Mouse (Mus musculus): ENCODE measurements around the gene Zfp568. TPM values are rescaled to one million over a fixed set of nuclear protein-coding genes. Genes with fewer than 3 reads are reported as not detected.
"Not testable (repeated sequence)": the region's sequence is repeated elsewhere in the genome, so short reads cannot be mapped to it uniquely, and the experiment has no call there.

Zfp568 gene
- polyA plus RNA-seq, 2 experiments: 23.8 to 26.2 TPM

DNA sequence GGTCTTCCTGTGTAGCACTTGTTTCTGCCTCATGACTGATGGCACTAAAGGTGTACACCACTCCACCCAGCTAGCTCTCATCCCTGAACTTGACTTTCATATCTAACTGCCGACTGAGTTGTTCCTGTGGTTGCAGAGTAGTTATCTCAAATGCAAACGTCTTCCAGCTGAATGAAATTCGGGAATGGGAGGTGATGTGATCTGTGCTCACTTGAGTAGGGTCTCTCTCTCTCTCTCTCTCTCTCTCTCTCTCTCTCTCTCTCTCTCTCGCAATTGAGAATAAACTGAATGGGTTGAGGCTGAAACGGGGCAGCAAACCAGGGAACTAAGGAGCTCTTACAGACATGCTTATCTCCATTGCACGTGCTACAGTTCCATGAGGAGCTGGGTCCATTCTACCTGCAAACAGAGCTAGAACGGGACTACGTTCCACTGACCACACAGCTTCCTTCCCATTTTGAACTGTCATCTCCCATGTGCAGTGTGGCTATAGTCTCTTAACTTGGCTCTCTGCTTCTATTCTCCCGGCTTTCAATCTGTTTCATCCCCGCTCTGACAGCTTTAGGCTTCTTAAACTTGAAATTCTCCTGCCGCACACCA is 25.5 kb upstream of the Zfp568 start:
- Histone ChIP-seq H3K27me3 (ENCODE audit: control insufficient read depth, insufficient read depth, low read length) (no peaks in the 10 kb centered on the region), H3K4me1 (ENCODE audit: control insufficient read depth, insufficient read depth, low read length) (0 out of 2 replicates have a peak, but pooled peaks cover 4% of the 10 kb centered on the region), H3K4me3 (replicated peaks; ENCODE audit: low read length) (no peak overlapping the region), H3K27ac (replicated peaks; ENCODE audit: low read depth, low read length) (no peak overlapping the region), H3K4me2 (replicated peaks; ENCODE audit: low read depth, low read length, severe bottlenecking) (no peak overlapping the region), H3K9me3 (ENCODE audit: control insufficient read depth, low read length) (no peaks in the 10 kb centered on the region), H3K36me3 (ENCODE audit: control insufficient read depth, insufficient read depth, low read length) (no peaks in the 10 kb centered on the region), H3K9ac (ENCODE audit: low read depth, low read length, severe bottlenecking) (no peak overlapping the region)
- no peak for DNase-seq (ENCODE audit: low spot score)
- ATAC-seq (ENCODE audit: low FRiP score, low read depth): no peak
- TF ChIP-seq POLR2A (IDR thresholded peaks at IDR 0.05; ENCODE audit: borderline replicate concordance, extremely low read depth, insufficient read depth, insufficient read length): no peak
- 85% methylated on average over 11 of the region's 11 CpGs for WGBS

DNA sequence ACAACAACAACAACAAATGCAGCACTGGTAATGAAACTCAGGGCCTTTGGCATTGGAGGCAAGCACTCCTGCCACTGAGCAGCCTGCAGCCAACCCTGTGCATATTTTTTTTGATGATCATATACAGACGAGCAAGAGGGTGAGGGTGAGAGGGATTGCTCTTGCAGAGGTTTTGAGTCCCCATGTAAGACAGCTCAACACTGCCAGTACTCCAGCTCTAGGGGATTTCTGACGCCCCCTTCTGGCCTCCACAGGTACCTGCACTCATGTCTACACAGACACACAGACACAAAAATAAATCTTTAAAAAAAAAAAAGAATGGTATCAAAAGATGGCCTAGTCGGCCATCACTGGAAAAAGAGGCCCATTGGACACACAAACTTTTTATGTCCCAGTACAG is 24.8 kb upstream of the Zfp568 start:
- TF ChIP-seq POLR2A (IDR thresholded peaks at IDR 0.05; ENCODE audit: borderline replicate concordance, extremely low read depth, insufficient read depth, insufficient read length): no peak
- 60% methylated on average over 3 of the region's 3 CpGs for WGBS
- 0 out of 2 replicates have a peak, but pooled peaks cover 4% of the 10 kb centered on the region for H3K4me1 ChIP-seq (ENCODE audit: control insufficient read depth, insufficient read depth, low read length)

DNA sequence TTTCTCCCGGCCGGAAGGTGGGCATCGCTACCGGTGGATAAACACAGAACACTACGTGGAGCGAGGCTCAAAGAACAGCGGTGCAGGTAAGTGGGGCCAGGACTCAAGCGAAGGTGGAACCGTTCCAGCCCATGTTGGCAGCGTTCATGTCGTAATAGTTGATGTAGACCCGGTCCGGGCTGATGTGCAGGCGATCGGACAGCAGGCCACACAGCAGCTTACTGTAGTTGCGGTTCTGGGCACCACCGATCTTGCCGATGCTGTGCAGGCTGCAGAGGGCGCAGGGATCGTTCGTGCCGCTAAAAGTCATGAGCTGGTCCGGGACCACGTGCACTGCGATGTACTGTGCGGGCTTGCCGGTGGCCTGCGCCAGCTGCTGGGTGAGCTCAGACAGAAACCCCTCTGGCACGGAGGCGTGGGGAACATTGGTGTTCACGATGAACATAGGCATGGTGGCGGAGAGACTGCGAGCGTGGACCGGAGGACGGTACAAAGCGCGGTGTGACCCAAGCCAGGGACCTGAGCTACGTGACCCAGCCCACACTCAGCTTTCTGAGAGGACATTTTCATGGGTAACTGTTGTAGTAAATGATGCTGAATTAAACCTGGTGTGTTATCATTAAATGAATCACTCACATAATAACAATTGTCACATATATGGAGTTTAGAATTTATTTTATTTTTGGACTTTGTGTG is 18.5 kb upstream of the Zfp568 start:
- not testable (repeated sequence) for H3K27ac ChIP-seq (replicated peaks; ENCODE audit: low read depth, low read length); H3K27me3 ChIP-seq (ENCODE audit: control insufficient read depth, insufficient read depth, low read length); H3K36me3 ChIP-seq (ENCODE audit: control insufficient read depth, insufficient read depth, low read length); H3K9me3 ChIP-seq (ENCODE audit: control insufficient read depth, low read length); ATAC-seq (ENCODE audit: low FRiP score, low read depth); H3K4me2 ChIP-seq (replicated peaks; ENCODE audit: low read depth, low read length, severe bottlenecking); DNase-seq (ENCODE audit: low spot score); H3K9ac ChIP-seq (ENCODE audit: low read depth, low read length, severe bottlenecking); H3K4me3 ChIP-seq (replicated peaks; ENCODE audit: low read length); H3K4me1 ChIP-seq (ENCODE audit: control insufficient read depth, insufficient read depth, low read length)
- 54% methylated on average over 31 of the region's 39 CpGs for WGBS

More for the DNA sequence above, 24.8 kb upstream of the Zfp568 start:
- DNase-seq (ENCODE audit: low spot score): no peak
- Histone ChIP-seq H3K9me3 (ENCODE audit: control insufficient read depth, low read length) (no peaks in the 10 kb centered on the region), H3K27me3 (ENCODE audit: control insufficient read depth, insufficient read depth, low read length) (no peaks in the 10 kb centered on the region), H3K36me3 (ENCODE audit: control insufficient read depth, insufficient read depth, low read length) (no peaks in the 10 kb centered on the region), H3K4me3 (replicated peaks; ENCODE audit: low read length) (no peak overlapping the region), H3K4me2 (replicated peaks; ENCODE audit: low read depth, low read length, severe bottlenecking) (no peak overlapping the region), H3K27ac (replicated peaks; ENCODE audit: low read depth, low read length) (no peak overlapping the region), H3K9ac (ENCODE audit: low read depth, low read length, severe bottlenecking) (no peak overlapping the region)
- ATAC-seq (ENCODE audit: low FRiP score, low read depth): no peak

DNA sequence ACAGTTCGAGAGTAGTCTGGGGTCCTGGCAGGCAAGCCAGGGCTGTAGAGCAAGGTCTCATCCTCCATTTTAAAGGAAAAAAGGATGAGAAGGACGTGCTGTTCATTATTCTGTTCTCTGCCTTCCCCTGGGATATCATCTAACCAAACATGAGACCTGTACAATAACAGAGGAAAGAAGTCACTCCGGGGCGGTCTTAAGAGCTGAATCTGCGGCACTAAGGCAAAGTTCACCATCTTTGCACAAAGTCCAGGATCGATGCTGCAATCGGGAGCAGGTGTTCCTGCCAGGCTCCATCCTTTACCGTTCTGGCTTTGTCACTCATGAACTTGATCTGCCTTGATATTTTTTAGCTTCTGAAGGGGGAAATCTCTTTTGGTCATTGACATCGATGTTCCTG is 13.1 kb upstream of the Zfp568 start:
- Histone ChIP-seq H3K9ac (ENCODE audit: low read depth, low read length, severe bottlenecking) (no peak overlapping the region), H3K27ac (replicated peaks; ENCODE audit: low read depth, low read length) (no peak overlapping the region), H3K9me3 (ENCODE audit: control insufficient read depth, low read length) (no peaks in the 10 kb centered on the region), H3K4me2 (replicated peaks; ENCODE audit: low read depth, low read length, severe bottlenecking) (no peak overlapping the region), H3K4me3 (replicated peaks; ENCODE audit: low read length) (no peak overlapping the region), H3K27me3 (ENCODE audit: control insufficient read depth, insufficient read depth, low read length) (no peaks in the 10 kb centered on the region), H3K4me1 (ENCODE audit: control insufficient read depth, insufficient read depth, low read length) (no peaks in the 10 kb centered on the region), H3K36me3 (ENCODE audit: control insufficient read depth, insufficient read depth, low read length) (no peaks in the 10 kb centered on the region)
- DNase-seq (ENCODE audit: low spot score) (no peak), ATAC-seq (ENCODE audit: low FRiP score, low read depth) (no peak)
- 88% methylated on average over 9 of the region's 9 CpGs for WGBS
- TF ChIP-seq POLR2A (IDR thresholded peaks at IDR 0.05; ENCODE audit: borderline replicate concordance, extremely low read depth, insufficient read depth, insufficient read length): no peak

DNA sequence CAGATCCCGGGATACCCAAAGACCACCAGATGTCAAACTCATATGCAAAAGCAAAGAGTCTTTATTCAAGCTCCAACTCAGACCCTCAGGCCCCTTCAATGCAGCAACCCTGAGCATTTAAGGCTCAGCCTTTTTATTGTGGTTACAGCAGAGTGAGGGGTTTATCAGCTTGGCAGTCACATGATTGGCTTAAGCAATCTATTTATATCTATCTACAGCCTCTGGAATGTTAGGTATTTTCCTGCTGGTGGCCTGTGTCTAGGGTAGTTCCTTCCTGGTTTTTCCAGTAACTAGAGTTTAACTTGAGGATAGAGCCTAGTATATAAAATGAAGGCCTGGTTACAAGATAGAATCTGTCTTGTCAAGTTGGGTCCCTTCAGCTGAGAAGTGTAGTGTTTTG is 3.0 kb upstream of the Zfp568 start:
- peak; percentile 12 for DNase-seq (ENCODE audit: low spot score)
- Histone ChIP-seq H3K4me3 (replicated peaks; ENCODE audit: low read length) (no peak overlapping the region), H3K9ac (ENCODE audit: low read depth, low read length, severe bottlenecking) (no peak overlapping the region), H3K36me3 (ENCODE audit: control insufficient read depth, insufficient read depth, low read length) (0 out of 2 replicates have a peak, but pooled peaks cover 2% of the 10 kb centered on the region), H3K27ac (replicated peaks; ENCODE audit: low read depth, low read length) (no peak overlapping the region), H3K4me2 (replicated peaks; ENCODE audit: low read depth, low read length, severe bottlenecking) (no peak overlapping the region), H3K4me1 (ENCODE audit: control insufficient read depth, insufficient read depth, low read length) (peaks cover 4% of the 10 kb centered on the region; the same call in 1 of the 2 replicates), H3K9me3 (ENCODE audit: control insufficient read depth, low read length) (no peaks in the 10 kb centered on the region), H3K27me3 (ENCODE audit: control insufficient read depth, insufficient read depth, low read length) (no peaks in the 10 kb centered on the region)
- no peak for TF ChIP-seq POLR2A (IDR thresholded peaks at IDR 0.05; ENCODE audit: borderline replicate concordance, extremely low read depth, insufficient read depth, insufficient read length)
- no peak for ATAC-seq (ENCODE audit: low FRiP score, low read depth)
- 93% methylated on average over 1 of the region's 1 CpGs for WGBS
